Mouse (Mus musculus) forebrain, postnatal 0 days (tissue): ENCODE measurements around the gene Eno1. TPM values are rescaled to one million over a fixed set of nuclear protein-coding genes. Genes with fewer than 3 reads are reported as not detected.

Experiments used
- ATAC-seq: fragments of 200-750 bp; cut with Nextera tagmentation; 2 replicates; pipeline ENCODE4 v1.8.0; 2017; ENCODE audit warnings: mild to moderate bottlenecking, moderate library complexity
- DNase-seq: peaks from one replicate; pipeline ENCODE4 v3.0.0-alpha.2; 2015
- H3K27ac ChIP-seq: fragments of 300-500 bp; sonication (generic); 2 replicates; pipeline ENCODE4 v1.5.1; 2014; ENCODE audit warnings: low read depth, mild to moderate bottlenecking, antibody characterized with exemption, low read length, moderate library complexity, mixed read lengths
- H3K27me3 ChIP-seq: fragments of 300-500 bp; sonication (generic); 2 replicates; pipeline ENCODE4 v1.6.1; 2014; ENCODE audit warnings: mild to moderate bottlenecking, low read length, mixed read lengths; ENCODE audit not compliant: insufficient read depth
- H3K36me3 ChIP-seq: fragments of 300-500 bp; sonication (generic); 2 replicates; pipeline ENCODE4 v1.6.1; 2014; ENCODE audit warnings: mild to moderate bottlenecking, moderate library complexity; ENCODE audit not compliant: insufficient read depth
- H3K4me1 ChIP-seq: fragments of 300-500 bp; sonication (generic); 2 replicates; pipeline ENCODE4 v1.6.1; 2014; ENCODE audit warnings: antibody characterized with exemption; ENCODE audit not compliant: insufficient read depth
- H3K4me2 ChIP-seq: fragments of 300-500 bp; sonication (generic); 2 replicates; pipeline ENCODE4 v1.6.1; 2014; ENCODE audit warnings: low read depth, mild to moderate bottlenecking, moderate library complexity
- H3K4me3 ChIP-seq: fragments of 300-500 bp; sonication (generic); 2 replicates; pipeline ENCODE4 v1.5.1; 2014; ENCODE audit warnings: low read depth, low read length, mixed read lengths
- H3K9ac ChIP-seq: fragments of 300-500 bp; sonication (generic); 2 replicates; pipeline ENCODE4 v1.6.1; 2014; ENCODE audit warnings: mild to moderate bottlenecking
- H3K9me3 ChIP-seq: fragments of 300-500 bp; sonication (generic); 2 replicates; pipeline ENCODE4 v1.6.1; 2016; ENCODE audit warnings: low read length
- CTCF ChIP-seq: sonication (generic); IDR thresholded peaks from 2 replicates; pipeline ENCODE4 v1.5.1; 2016; ENCODE audit warnings: antibody characterized with exemption, control low read depth, low read depth
- WGBS: fragments of 180-500 bp; shearing (Covaris S2); extraction: QIAGEN DNeasy Blood & Tissue Kit; methylation state at CpG from one replicate; pipeline ENCODE4 v1.1.7; 2014; 5-methylcytosine and 5-hydroxymethylcytosine counted together
- polyA plus RNA-seq: library from polyadenylated mRNA; unstranded; fragments of >200 nt; fragmentation: Nextera tagmentation; extraction: Ambion mirVana; gene quantifications from 2 replicates; pipeline ENCODE4 v1.2.1, GENCODE M21; 2015
- total RNA-seq: library from RNA; depleted of rRNA; stranded (reverse); fragments of >200 nt; gene quantifications from 2 replicates; pipeline ENCODE4 v1.2.3, GENCODE M21; 2014

Eno1 gene
- total and polyA plus RNA-seq, 2 experiments from 2014 or later, result 328 to 963 TPM

DNA sequence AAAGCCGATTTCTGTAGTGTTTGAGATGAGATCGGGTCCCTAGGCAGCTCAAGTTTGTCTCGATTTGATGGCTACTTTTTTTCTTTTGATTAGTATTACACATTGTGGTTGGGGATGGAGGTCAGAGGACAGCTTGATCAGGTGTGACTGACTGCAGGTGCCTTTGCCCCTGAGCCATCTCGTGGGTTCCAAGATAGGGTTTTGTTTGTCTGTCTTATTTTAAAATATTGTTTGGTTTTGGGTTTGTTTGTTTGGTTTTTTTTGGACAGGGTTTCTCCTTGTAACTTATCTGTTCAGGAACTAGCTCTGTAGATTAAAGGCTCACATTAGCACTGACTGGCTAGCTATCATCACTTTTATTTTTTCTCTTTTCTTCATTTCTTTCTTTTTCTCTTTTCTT lies 936 bp upstream of the Eno1 start:
- TF ChIP-seq CTCF, result no peak
- WGBS, result 58% methylated on average over 4 of the region's 4 CpGs
- Histone ChIP-seq H3K27ac (no peak overlapping the region), H3K36me3 (no peaks in the 10 kb centered on the region), H3K9me3 (no peaks in the 10 kb centered on the region), H3K4me1 (peaks cover 17% of the 10 kb centered on the region), H3K9ac (no peak overlapping the region), H3K4me2 (no peak overlapping the region), H3K27me3 (no peaks in the 10 kb centered on the region), H3K4me3 (no peak overlapping the region)
- ATAC-seq, result no peak
- no peak for DNase-seq

DNA sequence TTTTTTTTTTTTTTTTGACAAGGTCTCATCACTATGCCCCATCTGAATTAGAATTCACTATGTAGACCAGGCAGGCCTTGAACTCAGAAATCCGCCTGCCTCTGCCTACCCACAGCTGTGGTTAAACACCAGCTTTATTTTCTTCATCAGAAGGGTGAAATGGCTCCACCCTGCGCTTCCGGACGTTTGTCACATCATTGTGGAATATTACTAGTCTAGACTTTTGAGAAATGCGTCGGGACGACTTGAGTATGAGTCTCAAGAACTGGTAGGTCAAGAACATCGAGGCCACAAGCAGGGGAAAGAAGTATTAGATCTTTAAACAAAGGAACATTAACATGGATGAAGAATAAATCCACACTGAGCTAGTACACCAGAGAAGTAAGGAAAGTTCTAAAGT lies 490 bp upstream of the Eno1 start:
- Histone ChIP-seq H3K9ac (peak overlapping the region; percentile 88; the same call in 1 of the 2 replicates), H3K27me3 (no peaks in the 10 kb centered on the region), H3K4me1 (peaks cover 17% of the 10 kb centered on the region), H3K4me3 (peak overlapping the region; percentile 58), H3K36me3 (peaks cover 2% of the 10 kb centered on the region; the same call in 1 of the 2 replicates), H3K4me2 (peak overlapping the region; percentile 86), H3K27ac (peak overlapping the region; percentile 98), H3K9me3 (no peaks in the 10 kb centered on the region)
- WGBS, result 80% methylated on average over 8 of the region's 8 CpGs
- DNase-seq (no peak), ATAC-seq (no peak)
- TF ChIP-seq CTCF, result no peak

DNA sequence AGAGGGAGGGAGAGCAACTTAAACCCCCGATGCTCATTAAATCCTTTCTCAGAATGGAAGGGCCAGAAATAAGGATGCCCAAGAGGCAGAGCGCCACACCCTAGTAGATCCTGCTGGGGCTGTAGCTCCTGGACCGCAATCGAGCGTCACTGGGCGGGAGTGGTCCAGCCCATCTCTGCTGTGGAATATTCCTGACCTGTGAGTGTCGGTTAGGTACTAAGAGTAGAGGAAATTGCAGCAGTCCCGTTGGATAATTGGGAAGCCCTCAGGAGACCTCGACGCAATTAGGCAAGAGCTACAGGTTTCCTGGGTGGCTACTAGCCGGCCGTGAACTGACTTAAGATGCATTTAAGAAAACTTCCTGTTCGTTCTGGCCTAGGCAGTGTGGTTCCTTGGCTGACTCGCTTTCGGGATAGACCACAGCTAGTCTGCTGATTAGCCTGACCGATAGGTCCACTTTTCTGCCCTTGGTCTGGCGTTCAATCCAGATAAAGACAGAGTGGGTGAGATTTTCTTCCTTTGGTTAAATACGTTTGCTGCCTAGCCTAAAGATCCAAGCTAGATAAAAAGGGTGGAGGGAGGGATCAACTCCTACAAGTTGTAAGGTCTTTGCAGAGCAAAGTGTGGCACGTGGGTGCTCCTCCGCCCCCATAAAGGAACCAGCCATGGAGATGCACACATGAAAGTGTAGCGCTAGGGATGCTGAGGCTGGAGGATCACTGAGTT lies 1.3 kb downstream of the Eno1 start:
- Histone ChIP-seq H3K36me3 (peaks cover 18% of the 10 kb centered on the region), H3K9me3 (no peaks in the 10 kb centered on the region), H3K27me3 (no peaks in the 10 kb centered on the region), H3K4me2 (peak overlapping the region; percentile 86), H3K4me3 (peak overlapping the region; percentile 58), H3K27ac (peak overlapping the region; percentile 98; the same call in 1 of the 2 replicates), H3K9ac (peak overlapping the region; percentile 88), H3K4me1 (peaks cover 17% of the 10 kb centered on the region)
- no peak for TF ChIP-seq CTCF
- no peak for ATAC-seq
- peak; percentile 39 for DNase-seq
- WGBS, result under 1% methylated on average over 21 of the region's 21 CpGs

- peak overlapping the region; percentile 88; the same call in 1 of the 2 replicates for H3K9ac ChIP-seq
- no peak overlapping the region for H3K27ac ChIP-seq
- WGBS, result 7% methylated on average over 3 of the region's 3 CpGs
- peak overlapping the region; percentile 58 for H3K4me3 ChIP-seq
- peaks cover 26% of the 10 kb centered on the region for H3K36me3 ChIP-seq
- DNase-seq (no peak), ATAC-seq (no peak)
- no peaks in the 10 kb centered on the region for H3K27me3 ChIP-seq
- no peaks in the 10 kb centered on the region for H3K9me3 ChIP-seq
- peaks cover 17% of the 10 kb centered on the region for H3K4me1 ChIP-seq
- H3K4me2 ChIP-seq, result peak overlapping the region; percentile 86
- TF ChIP-seq CTCF, result no peak
Measured at GRCm38 (mm10) chr4:150238433-150239086, 2.0 kb downstream of the Eno1 start.

DNA sequence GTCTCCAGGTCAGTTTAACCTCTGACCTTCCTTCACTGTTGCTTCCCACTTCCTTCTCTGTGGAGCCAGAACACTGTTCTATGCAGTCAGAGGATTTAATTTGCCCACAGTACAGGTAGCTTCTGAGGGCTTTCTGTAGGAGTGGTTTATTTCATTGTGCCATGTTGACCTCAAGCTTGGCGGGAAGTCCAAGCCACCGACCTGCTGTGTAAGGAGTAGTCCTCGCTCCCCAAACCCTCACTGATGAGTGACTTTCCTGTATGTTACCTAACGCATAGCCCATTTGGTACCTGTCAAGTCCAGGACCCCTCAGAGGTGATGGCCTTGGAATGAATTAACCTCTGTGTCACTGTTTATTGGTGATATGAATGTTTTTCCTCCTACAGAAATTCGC lies 2.6 kb downstream of the Eno1 start:
- no peak for ATAC-seq
- no peak for TF ChIP-seq CTCF
- H3K4me1 ChIP-seq, result peaks cover 17% of the 10 kb centered on the region
- H3K9ac ChIP-seq, result peak overlapping the region; percentile 88; the same call in 1 of the 2 replicates
- peak overlapping the region; percentile 58; the same call in 1 of the 2 replicates for H3K4me3 ChIP-seq
- WGBS, result 32% methylated on average over 5 of the region's 5 CpGs
- H3K9me3 ChIP-seq, result no peaks in the 10 kb centered on the region
- peak overlapping the region; percentile 86 for H3K4me2 ChIP-seq
- peaks cover 30% of the 10 kb centered on the region for H3K36me3 ChIP-seq
- no peak overlapping the region for H3K27ac ChIP-seq
- H3K27me3 ChIP-seq, result no peaks in the 10 kb centered on the region
- no peak for DNase-seq

DNA sequence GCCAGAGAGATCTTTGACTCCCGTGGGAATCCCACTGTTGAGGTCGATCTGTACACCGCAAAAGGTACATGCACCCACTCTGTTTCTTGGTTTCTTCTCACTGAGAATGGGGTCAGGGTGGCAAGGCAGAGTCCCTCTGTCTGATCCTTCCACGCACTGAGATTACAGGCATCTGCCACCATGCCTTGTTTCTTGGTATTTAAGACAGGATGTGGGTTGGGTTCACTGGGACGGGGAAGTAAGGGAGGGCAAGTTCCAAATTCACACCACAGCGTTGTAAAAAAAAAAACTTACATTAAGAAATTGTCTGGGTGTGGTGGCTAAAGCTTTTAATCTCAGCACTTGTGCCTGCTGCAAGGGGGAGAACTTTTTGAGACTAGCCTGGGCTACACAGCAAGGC lies 3.0 kb downstream of the Eno1 start:
- TF ChIP-seq CTCF, result no peak
- Histone ChIP-seq H3K36me3 (peaks cover 34% of the 10 kb centered on the region), H3K9ac (no peak overlapping the region), H3K27me3 (no peaks in the 10 kb centered on the region), H3K4me3 (no peak overlapping the region), H3K9me3 (no peaks in the 10 kb centered on the region), H3K4me1 (peaks cover 17% of the 10 kb centered on the region), H3K27ac (no peak overlapping the region), H3K4me2 (peak overlapping the region; percentile 86)
- no peak for DNase-seq
- WGBS, result 43% methylated on average over 6 of the region's 6 CpGs
- no peak for ATAC-seq

DNA sequence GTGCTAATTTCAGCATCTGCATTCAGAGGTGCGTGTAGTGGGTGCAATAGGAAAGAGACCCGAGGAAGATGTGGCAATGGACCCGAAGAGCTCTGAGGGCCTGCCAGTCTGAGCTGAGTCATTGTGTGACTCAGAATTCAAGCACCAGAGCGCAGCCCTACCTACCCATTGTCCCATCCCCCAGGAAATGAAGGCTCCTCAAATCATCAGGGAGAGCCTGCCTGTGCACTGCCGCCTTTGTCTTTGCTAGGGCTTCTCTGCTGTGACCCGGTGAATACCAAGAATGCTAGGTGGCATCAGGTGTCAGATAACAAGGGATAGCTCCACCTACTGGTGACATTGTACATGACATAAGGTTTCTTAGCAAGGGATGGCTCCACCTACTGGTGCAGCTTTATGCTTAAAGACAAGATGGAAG lies 3.4 kb downstream of the Eno1 start:
- Histone ChIP-seq H3K4me1 (peaks cover 17% of the 10 kb centered on the region), H3K4me2 (peak overlapping the region; percentile 86; the same call in 1 of the 2 replicates), H3K36me3 (peaks cover 39% of the 10 kb centered on the region), H3K27me3 (no peaks in the 10 kb centered on the region), H3K9ac (no peak overlapping the region), H3K9me3 (no peaks in the 10 kb centered on the region), H3K27ac (no peak overlapping the region), H3K4me3 (no peak overlapping the region)
- no peak for ATAC-seq
- TF ChIP-seq CTCF, result peak; percentile 99
- peak; percentile 93 for DNase-seq
- WGBS, result 13% methylated on average over 6 of the region's 6 CpGs
